Mouse (Mus musculus): ENCODE measurements at regions not wholly inside any gene's neighbourhood (a gene's known extent, or its start where the extent isn't known, plus 50 kb on each side); places are given as distances from the start of the nearest gene placed in this dataset.

DNA sequence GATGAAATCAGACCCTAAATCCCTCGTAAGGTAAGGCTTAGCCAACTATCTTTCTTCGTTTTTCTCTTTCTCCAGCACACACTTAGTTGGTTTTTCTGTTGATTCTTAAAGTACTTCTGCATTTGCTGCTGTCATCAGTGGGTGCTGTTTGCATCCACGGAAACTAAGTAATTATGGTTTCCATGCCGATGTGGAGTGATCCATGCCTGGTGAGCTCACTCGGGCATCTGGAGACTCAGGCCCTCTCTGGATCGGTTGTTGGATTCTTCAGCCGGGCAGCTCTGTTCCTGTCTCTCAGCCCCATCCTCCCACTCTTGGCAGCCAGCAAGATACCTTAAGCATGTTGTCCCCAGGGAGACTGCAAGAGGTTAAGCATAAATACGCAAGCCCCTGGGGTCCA is 97.4 kb upstream of the Cacna1e start:
- Histone ChIP-seq H3K4me1 (ENCODE audit: insufficient read depth, low read depth, low read length) (no peaks in the 10 kb centered on the region), H3K27me3 (replicated peaks; ENCODE audit: insufficient read depth, low read length) (no peaks in the 10 kb centered on the region), H3K36me3 (ENCODE audit: insufficient read depth, low read length) (no peaks in the 10 kb centered on the region), H3K9me3 (ENCODE audit: low read length) (no peaks in the 10 kb centered on the region), H3K9ac (replicated peaks; ENCODE audit: low read depth) (no peak overlapping the region), H3K4me2 (replicated peaks; ENCODE audit: low read depth, low read length) (no peak overlapping the region), H3K4me3 (ENCODE audit: low read depth, low read length) (no peak overlapping the region), H3K27ac (ENCODE audit: low read length) (no peak overlapping the region)
- no peak for DNase-seq (ENCODE audit: low spot score)
- no peak for ATAC-seq
- TF ChIP-seq EP300 (IDR thresholded peaks at IDR 0.05) (no peak), CTCF (IDR thresholded peaks at IDR 0.05) (no peak)
- 80% methylated on average over 8 of the region's 8 CpGs for WGBS

DNA sequence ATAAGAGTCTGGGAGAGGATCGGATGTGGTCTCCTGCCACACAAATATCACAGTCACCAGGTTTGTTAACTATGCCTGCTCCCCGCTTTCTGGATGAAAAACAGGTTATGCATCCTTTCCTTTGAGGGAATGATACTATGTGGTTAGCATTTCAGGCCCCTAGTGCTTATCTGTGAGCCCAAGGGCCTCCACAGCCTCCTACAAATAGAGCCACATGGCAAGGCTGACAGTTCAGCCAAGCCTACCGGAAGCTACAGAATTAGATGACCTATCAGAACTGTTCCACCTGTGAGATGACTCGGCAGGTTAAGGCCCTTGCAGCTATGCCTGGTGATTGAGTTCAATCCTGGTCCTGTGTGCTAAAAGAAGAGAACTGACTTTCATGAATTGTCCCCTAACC is 91.4 kb upstream of the Cacna1e start:
- no peak overlapping the region for H3K27ac ChIP-seq (ENCODE audit: low read length)
- H3K4me2 ChIP-seq (replicated peaks; ENCODE audit: low read depth, low read length): no peak overlapping the region
- TF ChIP-seq EP300 (IDR thresholded peaks at IDR 0.05): no peak
- no peak for TF ChIP-seq CTCF (IDR thresholded peaks at IDR 0.05)
- no peaks in the 10 kb centered on the region for H3K4me1 ChIP-seq (ENCODE audit: insufficient read depth, low read depth, low read length)
- no peak overlapping the region for H3K9ac ChIP-seq (replicated peaks; ENCODE audit: low read depth)
- no peak overlapping the region for H3K4me3 ChIP-seq (ENCODE audit: low read depth, low read length)
- ATAC-seq (no peak), DNase-seq (ENCODE audit: low spot score) (no peak)
- 88% methylated on average over 4 of the region's 4 CpGs for WGBS
- H3K36me3 ChIP-seq (ENCODE audit: insufficient read depth, low read length): no peaks in the 10 kb centered on the region
- H3K9me3 ChIP-seq (ENCODE audit: low read length): no peaks in the 10 kb centered on the region
- H3K27me3 ChIP-seq (replicated peaks; ENCODE audit: insufficient read depth, low read length): no peaks in the 10 kb centered on the region

DNA sequence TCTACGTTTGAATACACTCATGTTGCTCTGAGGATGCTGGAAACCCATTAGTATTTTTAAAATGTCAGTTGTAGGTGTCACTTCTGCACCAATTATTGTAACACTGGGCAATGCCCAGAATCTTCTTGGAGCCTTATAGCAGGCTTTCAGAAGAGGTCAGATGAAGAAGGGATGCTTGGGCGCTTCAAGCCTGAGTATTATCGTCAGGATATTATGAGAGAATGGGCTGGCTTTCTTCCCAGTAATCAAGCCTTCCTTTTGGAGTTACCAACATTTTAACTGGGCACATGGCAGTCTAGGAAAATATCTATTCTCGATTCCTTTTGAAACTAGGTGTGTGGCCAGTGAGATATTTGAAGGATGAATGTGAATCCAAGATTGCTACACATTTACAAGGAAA is 77.0 kb upstream of the Cacna1e start:
- Histone ChIP-seq H3K27ac (ENCODE audit: low read length) (no peak overlapping the region), H3K4me1 (ENCODE audit: insufficient read depth, low read depth, low read length) (no peaks in the 10 kb centered on the region), H3K4me2 (replicated peaks; ENCODE audit: low read depth, low read length) (no peak overlapping the region), H3K9me3 (ENCODE audit: low read length) (no peaks in the 10 kb centered on the region), H3K4me3 (ENCODE audit: low read depth, low read length) (no peak overlapping the region), H3K36me3 (ENCODE audit: insufficient read depth, low read length) (no peaks in the 10 kb centered on the region), H3K9ac (replicated peaks; ENCODE audit: low read depth) (no peak overlapping the region), H3K27me3 (replicated peaks; ENCODE audit: insufficient read depth, low read length) (no peaks in the 10 kb centered on the region)
- WGBS: 64% methylated on average over 4 of the region's 4 CpGs
- ATAC-seq: no peak
- no peak for DNase-seq (ENCODE audit: low spot score)
- TF ChIP-seq EP300 (IDR thresholded peaks at IDR 0.05) (no peak), CTCF (IDR thresholded peaks at IDR 0.05) (no peak)

DNA sequence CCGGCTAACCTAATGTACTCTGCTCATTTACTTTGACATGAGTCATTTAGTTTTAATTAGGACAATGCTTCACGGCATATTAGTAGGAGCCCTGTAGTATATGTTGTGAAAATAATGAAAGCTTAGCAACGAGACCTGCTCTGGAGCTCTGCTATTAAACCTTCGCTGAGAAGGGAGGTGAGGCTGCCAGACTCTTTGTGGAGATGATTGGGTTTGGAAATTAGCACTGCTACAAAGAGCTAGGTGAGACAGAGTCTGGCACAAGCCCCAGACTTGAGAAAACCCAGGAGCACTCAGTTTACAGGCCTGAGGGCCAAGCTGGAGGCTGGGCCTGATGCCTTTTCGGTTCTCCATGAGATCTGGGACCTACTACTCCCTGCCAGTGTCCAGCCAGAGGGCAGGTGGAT is 72.3 kb upstream of the Cacna1e start:
- no peak for DNase-seq (ENCODE audit: low spot score)
- Histone ChIP-seq H3K4me3 (ENCODE audit: low read depth, low read length) (no peak overlapping the region), H3K4me2 (replicated peaks; ENCODE audit: low read depth, low read length) (no peak overlapping the region), H3K4me1 (ENCODE audit: insufficient read depth, low read depth, low read length) (no peaks in the 10 kb centered on the region), H3K36me3 (ENCODE audit: insufficient read depth, low read length) (no peaks in the 10 kb centered on the region), H3K9ac (replicated peaks; ENCODE audit: low read depth) (no peak overlapping the region), H3K9me3 (ENCODE audit: low read length) (no peaks in the 10 kb centered on the region), H3K27me3 (replicated peaks; ENCODE audit: insufficient read depth, low read length) (no peaks in the 10 kb centered on the region), H3K27ac (ENCODE audit: low read length) (no peak overlapping the region)
- TF ChIP-seq CTCF (IDR thresholded peaks at IDR 0.05): no peak
- no peak for TF ChIP-seq EP300 (IDR thresholded peaks at IDR 0.05)
- no peak for ATAC-seq
- WGBS: 73% methylated on average over 5 of the region's 5 CpGs

DNA sequence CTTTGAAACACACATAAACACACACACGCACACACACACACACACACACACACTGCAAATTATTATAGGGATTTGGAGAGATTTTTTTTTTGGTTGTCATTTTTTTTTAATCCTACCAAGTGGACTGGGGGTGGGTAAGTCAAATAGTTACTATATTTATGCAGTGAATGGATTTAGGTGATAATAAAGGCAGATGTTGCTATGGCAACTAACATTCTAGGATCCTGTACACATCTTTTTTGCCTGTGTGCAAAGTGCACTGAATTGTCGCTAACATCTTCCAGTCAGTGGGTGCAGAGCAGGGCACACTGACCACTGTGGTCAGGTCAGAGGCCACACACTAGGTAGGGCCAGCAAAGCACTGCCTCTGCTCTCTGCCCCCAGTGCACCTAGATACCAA is 68.4 kb upstream of the Cacna1e start:
- 84% methylated on average over 2 of the region's 2 CpGs for WGBS
- TF ChIP-seq CTCF (IDR thresholded peaks at IDR 0.05) (no peak), EP300 (IDR thresholded peaks at IDR 0.05) (no peak)

More for the DNA sequence above, 68.4 kb upstream of the Cacna1e start:
- Histone ChIP-seq H3K9ac (replicated peaks; ENCODE audit: low read depth) (no peak overlapping the region), H3K4me3 (ENCODE audit: low read depth, low read length) (no peak overlapping the region), H3K27me3 (replicated peaks; ENCODE audit: insufficient read depth, low read length) (no peaks in the 10 kb centered on the region), H3K9me3 (ENCODE audit: low read length) (no peaks in the 10 kb centered on the region), H3K27ac (ENCODE audit: low read length) (no peak overlapping the region), H3K4me1 (ENCODE audit: insufficient read depth, low read depth, low read length) (no peaks in the 10 kb centered on the region), H3K36me3 (ENCODE audit: insufficient read depth, low read length) (no peaks in the 10 kb centered on the region), H3K4me2 (replicated peaks; ENCODE audit: low read depth, low read length) (no peak overlapping the region)
- DNase-seq (ENCODE audit: low spot score) (no peak), ATAC-seq (no peak)
